Mouse (Mus musculus) spleen, postnatal 36 days (tissue): ENCODE results near the gene Sdhb.

Experiments used
- DNase-seq, 2 experiments: peaks; one replicate each; pipeline ENCODE4 v3.0.0; 2022; ENCODE audit warnings: low spot score in 2 of 2, mixed read lengths in 1 of 2

Sdhb gene

DNA sequence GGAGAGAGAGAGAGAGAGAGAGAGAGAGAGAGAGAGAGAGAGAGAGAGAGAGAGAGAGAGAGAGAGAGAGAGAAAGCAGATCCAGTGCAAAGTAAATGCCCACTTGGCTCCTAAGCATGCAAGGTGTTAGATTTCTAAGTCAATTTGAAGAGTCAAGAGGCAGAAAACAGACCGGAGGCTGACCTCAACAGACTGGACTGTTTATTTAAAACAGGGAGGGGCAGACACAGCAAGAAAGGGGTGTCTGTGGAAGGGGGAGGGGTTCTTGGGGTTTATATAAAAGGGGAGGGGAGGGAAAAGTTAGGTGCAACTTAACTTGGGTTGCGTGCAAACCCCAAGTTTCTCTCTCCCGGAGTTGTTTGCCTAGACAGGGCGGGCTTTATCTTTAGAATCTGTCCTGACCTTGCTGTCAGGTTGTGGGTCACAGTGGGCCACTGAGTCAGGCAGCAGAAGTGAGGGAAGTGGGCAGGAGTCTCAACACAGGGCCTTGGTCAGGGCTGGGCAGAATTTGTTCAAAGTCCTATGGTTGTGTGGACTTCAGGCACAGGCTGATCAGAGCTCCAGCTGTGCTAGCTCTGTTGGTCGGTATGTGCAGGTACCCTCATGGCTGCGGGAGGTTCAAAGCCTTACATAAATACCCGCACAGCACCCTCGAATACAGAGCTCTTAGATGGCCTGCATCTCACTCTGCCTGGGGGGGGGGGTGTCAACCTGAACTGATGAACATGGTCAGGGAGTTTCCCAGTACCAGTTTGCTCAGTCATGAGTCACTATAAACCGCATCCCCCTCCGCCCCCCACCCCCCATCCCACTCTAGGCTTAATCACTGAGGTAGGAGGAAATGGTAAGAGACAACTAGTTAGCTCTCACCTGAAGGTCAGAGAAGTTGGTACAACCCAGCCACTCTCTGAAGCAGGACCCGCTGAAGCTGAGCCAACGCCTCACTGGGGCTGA, 13.2 kb upstream of the Sdhb start:
- no peak for DNase-seq

- peak; percentile 56 to 62 for DNase-seq
Observed at GRCm38 (mm10) chr4:140948481-140948880, 12.5 kb upstream of the Sdhb start.

DNA sequence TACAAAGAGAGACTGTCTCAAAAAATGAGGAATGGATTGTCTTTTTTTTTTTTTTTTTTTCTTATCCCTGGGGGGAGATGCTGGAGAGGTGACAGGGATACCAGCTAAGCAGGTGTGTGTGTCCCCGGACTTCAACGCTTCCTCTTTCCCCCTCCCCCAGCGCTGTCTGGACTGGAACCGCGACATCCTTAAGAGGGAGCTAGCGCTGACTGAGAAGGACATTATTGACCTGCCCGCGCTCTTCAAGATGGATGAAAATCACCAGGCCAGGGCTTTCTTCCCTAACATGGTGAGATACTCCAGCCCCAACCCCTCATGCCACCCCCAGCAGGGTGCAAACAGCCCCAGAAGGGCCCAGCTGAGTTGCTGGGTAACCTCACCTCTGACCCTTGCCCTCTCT, 12.0 kb upstream of the Sdhb start:
- DNase-seq = peak; percentile 63 to 64

DNA sequence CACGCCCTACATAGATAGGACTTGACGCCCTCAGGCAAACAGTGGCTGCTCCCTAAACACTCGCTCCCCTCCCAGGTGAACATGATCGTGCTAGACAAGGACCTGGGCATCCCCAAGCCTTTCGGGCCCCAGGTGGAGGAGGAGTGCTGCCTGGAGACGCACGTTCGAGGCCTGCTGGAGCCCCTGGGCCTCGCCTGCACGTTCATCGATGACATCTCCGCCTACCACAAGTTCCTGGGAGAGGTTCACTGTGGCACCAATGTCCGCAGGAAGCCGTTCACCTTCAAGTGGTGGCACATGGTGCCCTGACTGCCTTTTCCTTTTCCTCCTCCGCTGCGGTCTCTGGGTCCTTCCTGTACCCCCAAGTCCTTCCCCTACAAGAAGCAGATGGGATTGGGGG, 11.4 kb upstream of the Sdhb start:
- DNase-seq = peak in 1 of 2 experiments; percentile 36

- DNase-seq = no peak
Observed at GRCm38 (mm10) chr4:140950574-140950973, 10.4 kb upstream of the Sdhb start.

DNA sequence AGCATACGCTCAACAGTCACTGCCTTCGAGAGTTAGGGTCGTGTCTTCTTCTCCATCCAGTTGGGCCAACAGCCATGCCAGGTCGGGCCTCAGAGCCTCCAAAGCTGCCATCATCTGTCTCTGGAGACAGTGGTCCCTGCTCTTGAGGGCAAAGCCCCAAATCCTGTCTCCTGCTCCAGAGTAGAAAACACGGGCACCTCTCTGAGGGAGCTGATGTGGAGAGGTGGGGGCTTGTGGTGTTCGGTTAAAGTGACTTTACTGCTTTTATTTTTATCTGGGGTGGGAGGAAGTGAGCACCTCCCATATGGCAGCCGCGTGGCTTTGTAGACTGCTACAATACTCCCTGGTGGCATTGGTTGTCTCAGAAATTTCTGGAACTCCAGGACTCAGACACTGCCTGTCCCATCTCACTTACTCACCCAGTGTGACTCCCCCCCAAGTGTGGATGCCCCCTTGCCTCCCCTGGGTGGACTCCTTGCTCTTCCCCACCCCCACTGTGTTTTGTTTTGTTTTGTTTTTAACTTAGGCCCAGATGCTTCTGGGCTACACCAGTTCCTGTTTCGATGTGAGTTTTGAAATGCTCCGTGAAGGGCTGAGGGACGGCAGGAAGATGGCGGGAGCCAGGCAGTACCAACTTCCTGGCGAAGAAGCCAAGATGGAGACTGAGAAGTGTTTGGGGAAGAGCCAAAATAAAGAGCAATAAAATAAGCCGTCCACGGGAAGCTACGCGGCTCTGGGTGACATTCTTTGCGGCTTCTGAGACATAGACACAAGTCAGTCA, 9.0 kb upstream of the Sdhb start:
- DNase-seq = peak; percentile 68 to 71

GRCm38 (mm10) chr4:140957131-140957702, 3.8 kb upstream of the Sdhb start:
- no peak for DNase-seq

- peak; percentile 71 to 75 for DNase-seq
Observed at GRCm38 (mm10) chr4:140957725-140958124, 3.3 kb upstream of the Sdhb start.

DNA sequence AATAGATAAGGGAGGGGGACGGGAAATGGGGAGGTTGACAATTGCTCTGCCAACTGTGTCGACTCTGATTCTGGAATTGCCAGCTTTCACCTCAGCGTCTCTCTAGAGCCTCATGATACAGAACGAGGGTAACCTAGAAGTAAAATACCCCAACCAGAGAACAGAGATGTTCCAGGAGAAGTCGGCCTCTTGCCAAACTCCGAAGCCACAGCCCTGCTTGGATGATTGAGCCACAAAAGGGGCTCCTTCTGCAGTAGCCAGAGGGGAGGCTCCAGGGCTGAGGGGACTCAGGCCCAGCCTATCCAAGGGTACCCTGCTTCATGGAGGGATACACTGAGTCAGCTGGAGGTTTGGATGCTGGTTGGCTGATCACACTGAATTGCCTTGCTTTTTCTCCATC, 2.7 kb upstream of the Sdhb start:
- no peak for DNase-seq

- no peak for DNase-seq
Observed at GRCm38 (mm10) chr4:140959128-140959679, 1.8 kb upstream of the Sdhb start.

DNA sequence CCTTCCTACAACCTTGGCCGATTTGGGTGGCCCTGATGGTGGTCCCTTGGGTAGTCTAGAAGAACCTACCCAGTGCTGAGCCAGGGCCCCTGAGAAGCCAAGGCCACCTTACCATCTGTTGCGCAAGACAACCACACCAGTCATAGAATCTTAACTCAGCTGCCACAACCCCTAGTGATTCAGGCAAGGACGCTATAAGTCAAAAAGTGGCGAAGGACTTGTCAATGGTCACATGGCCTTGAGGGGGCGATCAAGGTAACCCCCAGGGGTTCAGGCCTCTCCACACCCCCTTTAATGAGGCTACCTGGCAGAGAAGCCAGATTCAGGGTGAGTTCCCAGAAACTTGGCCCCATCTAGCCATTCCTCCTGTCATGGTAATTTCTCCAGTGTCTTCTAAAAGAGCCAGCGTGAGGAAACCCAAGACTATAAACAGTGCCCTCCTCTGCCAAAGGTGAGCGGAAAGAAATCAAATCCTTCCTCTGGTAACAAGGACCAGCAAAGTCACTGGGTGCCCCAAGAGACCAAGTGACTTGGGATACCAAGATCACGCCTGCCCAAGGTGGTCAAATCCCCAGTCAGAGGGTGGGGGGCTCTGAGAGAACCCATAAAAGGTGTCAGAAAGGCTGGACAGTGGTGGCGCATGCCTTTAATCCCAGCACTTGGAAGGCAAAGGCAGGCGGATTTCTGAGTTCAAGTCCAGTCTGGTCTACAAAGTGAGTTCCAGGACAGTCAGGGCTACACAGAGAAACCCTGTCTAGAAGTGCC, 1.1 kb upstream of the Sdhb start:
- no peak for DNase-seq

- no peak for DNase-seq
Observed at GRCm38 (mm10) chr4:140961467-140962206, 634 bp downstream of the Sdhb start.

DNA sequence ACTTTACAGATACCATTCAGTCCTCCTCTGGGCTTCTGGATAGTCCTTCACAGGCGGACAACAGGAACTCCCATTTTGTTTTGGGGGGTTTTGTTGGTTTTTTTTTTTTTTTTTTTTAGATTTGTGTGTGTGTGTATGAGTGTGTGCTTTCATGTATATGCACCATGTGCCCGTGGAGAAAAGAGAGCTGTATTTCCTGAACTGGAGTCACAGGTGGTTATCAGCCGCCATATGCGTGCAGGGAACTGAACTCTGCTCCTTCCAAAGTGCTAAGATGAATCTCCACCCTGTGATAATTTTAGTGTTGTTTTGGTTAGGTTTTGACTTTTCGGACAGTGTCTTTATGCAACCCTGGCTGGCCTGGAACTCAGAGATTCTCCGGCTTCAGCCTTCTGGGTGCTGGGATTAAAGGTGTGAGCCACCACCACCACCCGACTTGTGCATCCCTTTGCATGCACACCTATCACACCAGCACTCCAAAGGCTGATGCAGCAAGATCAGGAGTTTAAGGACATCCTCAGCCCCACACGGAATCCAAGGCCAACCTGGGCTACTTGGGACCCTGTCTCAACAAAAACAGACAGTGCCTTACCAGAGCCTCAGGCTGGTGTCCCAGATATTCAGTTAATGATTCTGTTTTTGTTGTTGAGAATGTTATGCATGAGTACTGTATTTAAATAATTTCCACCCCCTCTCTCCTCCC, 1.4 kb downstream of the Sdhb start:
- no peak for DNase-seq

- peak in 1 of 2 experiments; percentile 54 for DNase-seq
Observed at GRCm38 (mm10) chr4:140962950-140963349, 1.9 kb downstream of the Sdhb start.

GRCm38 (mm10) chr4:140963941-140964597, 3.1 kb downstream of the Sdhb start:
- no peak for DNase-seq

- DNase-seq = peak; percentile 58 to 71
Observed at GRCm38 (mm10) chr4:140964620-140965019, 3.6 kb downstream of the Sdhb start.

DNA sequence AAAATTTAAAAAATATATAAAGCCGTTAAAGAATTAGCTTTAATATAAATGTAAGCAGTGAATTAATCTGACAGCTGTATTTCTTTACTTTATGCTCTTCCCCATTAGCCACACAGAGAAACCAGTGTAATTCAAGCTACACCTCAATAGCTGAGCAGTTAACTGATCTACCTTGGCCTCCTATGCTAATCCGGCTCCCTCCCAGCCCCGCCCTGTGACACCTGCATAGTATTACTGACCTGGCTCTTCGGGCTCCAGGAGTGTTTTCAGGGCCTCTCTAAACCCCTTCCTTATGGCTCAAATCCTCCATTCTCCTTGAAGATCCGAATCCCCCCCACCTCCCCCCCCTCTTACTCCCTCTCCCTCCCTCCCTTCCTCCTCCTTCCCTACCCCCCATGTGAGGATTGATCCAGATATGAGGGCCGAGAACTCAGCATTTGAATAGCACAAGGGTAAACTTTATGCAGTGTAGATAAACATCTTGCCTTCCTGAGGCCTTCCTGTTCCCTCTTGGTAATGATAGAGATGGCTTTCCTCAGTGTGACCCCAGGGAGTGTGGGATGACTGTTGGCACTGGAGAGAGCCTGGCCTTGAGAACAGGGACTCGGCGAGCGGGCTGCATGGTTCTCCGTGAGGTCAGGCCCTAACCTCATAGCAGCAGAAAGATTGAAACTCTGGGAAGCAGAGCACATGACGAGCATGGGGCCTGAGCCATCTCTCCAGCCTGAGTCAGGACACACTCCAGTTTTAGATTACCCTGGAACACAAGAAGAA, 6.6 kb downstream of the Sdhb start:
- DNase-seq = no peak

GRCm38 (mm10) chr4:140971691-140972090, 10.7 kb downstream of the Sdhb start:
- no peak for DNase-seq

- no peak for DNase-seq
Observed at GRCm38 (mm10) chr4:140974408-140974807, 13.4 kb downstream of the Sdhb start.
